Comparison of ENCODE assay signal across 17 mouse cellular contexts in the genomic region with DNA sequence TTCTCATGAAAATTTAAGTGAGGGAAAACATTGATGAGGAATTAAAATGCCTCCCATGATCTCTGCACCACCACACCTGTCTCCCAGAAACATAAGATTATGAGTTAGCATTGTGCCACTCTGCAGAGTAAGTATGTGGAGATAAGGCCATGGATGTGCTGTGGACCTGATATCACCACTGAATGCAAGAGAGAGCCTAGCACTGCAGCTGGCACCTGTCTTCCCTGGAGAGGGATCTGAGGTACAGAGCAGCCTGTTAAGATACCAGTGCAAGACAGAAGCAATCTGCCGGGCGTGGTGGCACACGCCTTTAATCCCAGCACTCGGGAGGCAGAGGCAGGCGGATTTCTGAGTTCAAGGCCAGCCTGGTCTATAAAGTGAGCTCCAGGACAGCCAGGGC.
"Had no signal": no experiment of that assay in that cellular context is flagged by ENCODE, and none has a peak within 500 bp of the region (broad histone marks: within the 10 kb centered on the region; RNA-seq: fewer than 3 reads in every experiment).

No protein-coding gene starts in this region.

- H3K27me3 ChIP-seq: lung, embryonic 15.5 days; midbrain, embryonic 13.5 days; midbrain, embryonic 15.5 days; neural tube, embryonic 12.5 days; stomach, embryonic 15.5 days had no signal

- H3K4me1 ChIP-seq: midbrain, embryonic 13.5 days; midbrain, embryonic 15.5 days; neural tube, embryonic 12.5 days had no signal

- H3K4me2 ChIP-seq: lung, embryonic 15.5 days; midbrain, embryonic 11.5 days; midbrain, embryonic 13.5 days; midbrain, embryonic 15.5 days; neural tube, embryonic 12.5 days; stomach, embryonic 15.5 days had no signal

- H3K9me3 ChIP-seq: lung, embryonic 15.5 days; midbrain, embryonic 13.5 days; midbrain, embryonic 15.5 days; neural tube, embryonic 12.5 days had no signal

- ATAC-seq: liver, postnatal 0 days; lung, postnatal 0 days; midbrain, embryonic 13.5 days; midbrain, embryonic 15.5 days had no signal

- H3K4me3 ChIP-seq: lung, embryonic 15.5 days; midbrain, embryonic 13.5 days; midbrain, embryonic 15.5 days; neural tube, embryonic 12.5 days; stomach, embryonic 15.5 days had no signal

- H3K27ac ChIP-seq: lung, embryonic 15.5 days; macrophage; midbrain, embryonic 13.5 days; midbrain, embryonic 15.5 days; neural tube, embryonic 12.5 days; stomach, embryonic 15.5 days; stomach, postnatal 0 days had no signal

- H3K9ac ChIP-seq: liver, postnatal 0 days; lung, embryonic 15.5 days; midbrain, embryonic 13.5 days; midbrain, embryonic 15.5 days; neural tube, embryonic 12.5 days; stomach, embryonic 15.5 days had no signal

- DNase-seq: liver, postnatal 0 days; lung, adult 2 months; lung, postnatal 14 days; lung, postnatal 36 days; right cerebral cortex, postnatal 14 days; thymus, adult 2 months; thymus, postnatal 25 days; thymus, postnatal 4 days had no signal

- H3K36me3 ChIP-seq: lung, embryonic 15.5 days; midbrain, embryonic 13.5 days; midbrain, embryonic 15.5 days; neural tube, embryonic 12.5 days; stomach, embryonic 15.5 days had no signal
